Mouse (Mus musculus): Measurements from ENCODE around the gene Cpeb3. TPM values are rescaled to one million over a fixed set of nuclear protein-coding genes. Genes with fewer than 3 reads are reported as not detected.
"Not testable (repeated sequence)": the region's sequence is repeated elsewhere in the genome, so short reads cannot be mapped to it uniquely, and the experiment has no call there.

Gene Cpeb3
- polyA plus RNA-seq, 1 experiment from 2014 or later = 3.3 TPM

DNA sequence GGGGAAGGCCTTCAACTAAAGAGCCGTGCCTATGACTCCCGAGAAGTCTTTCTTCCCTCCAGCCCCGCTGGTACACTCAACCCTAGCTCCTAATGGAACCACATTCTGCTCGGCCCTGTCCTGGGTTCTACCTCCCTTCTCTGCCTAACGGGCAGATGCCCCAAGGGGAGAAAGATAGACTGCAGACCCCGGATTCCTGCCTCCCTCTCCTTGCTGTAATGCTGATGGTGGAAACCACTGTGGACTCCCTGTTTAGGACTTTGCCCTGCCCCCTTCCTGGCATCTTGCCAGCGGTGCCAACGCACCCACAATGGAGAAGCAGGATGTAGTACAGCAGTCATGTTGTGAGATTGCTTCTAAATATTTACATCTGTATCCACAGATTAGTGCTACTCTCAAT is 27.4 kb upstream of the Cpeb3 start:
- Histone ChIP-seq H3K9ac (peak overlapping the region; percentile 48; the same call in 1 of the 2 replicates), H3K27ac (replicated peaks) (peak overlapping the region; percentile 98), H3K4me3 (replicated peaks) (no peak overlapping the region), H3K4me1 (replicated peaks) (peaks cover 88% of the 10 kb centered on the region), H3K36me3 (replicated peaks) (no peaks in the 10 kb centered on the region), H3K9me3 (replicated peaks) (no peaks in the 10 kb centered on the region), H3K27me3 (peaks cover 14% of the 10 kb centered on the region), H3K4me2 (peak overlapping the region; percentile 87)
- no peak for ATAC-seq (ENCODE audit: insufficient read depth)
- 68% methylated on average over 8 of the region's 8 CpGs for WGBS (ENCODE audit: insufficient replicate concordance)

DNA sequence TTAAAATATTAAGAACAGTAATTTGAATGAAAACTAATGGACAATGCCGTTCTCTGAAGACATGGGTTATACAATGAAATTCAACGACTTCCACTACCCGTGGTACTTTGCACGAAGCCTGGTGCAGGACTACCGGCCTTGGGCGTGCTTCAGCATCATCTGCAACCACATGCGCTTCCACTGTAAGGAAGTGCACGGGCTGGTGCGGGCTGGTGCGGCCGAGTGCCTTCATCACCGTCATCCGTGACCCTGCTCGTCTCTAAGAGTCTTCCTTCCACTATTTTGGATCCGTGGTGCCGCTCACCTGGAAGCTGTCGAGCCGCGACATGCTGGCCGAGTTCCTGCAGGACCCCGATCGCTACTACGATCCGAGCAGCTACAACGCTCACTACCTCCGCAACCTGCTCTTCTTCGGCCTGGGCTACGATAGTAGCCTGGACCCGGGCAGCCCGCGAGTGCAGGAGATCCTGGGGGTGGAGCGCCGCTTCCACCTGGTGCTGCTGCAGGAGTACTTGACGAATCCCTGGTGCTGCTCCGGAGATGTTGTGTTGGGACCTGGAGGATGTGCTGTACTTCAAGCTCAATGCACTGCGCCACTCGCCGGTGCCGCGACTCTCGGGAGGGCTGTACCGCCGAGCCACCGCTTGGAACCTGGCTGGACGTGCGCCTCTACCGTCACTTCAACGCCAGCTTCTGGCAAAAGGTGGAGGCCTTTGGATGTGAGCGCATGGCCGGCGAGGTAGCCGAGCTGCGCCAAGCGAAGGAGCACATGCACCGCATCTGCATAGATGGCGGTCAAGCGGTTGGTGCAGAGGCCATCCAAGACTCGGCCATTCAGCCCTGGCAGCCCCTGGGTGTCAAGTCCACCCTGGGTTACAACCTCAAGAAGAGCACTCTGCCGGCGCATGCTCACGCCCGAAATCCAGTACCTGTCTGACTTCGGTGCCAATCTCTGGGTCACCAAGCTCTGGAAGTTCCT is 25.4 kb upstream of the Cpeb3 start:
- H3K4me2 ChIP-seq = peak overlapping the region; percentile 87

DNA sequence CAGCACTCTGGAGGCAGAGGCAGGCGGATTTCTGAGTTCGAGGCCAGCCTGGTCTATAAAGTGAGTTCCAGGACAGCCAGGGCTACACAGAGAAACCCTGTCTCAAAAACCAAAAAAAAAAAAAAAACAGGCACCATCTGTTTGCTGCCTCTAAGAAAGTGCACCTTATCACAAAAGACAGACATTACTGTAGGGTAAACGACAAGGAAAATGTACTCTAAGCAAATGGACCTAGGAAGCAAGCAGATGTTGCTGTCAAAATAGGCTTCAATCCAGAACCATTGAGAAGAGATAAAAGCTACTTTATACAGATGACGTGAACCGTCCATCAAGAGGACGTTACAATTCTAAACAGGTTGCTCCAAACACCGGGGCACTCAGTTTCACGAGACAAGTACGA is 24.2 kb upstream of the Cpeb3 start:
- H3K4me3 ChIP-seq (replicated peaks) = peak overlapping the region; percentile 69
- not testable (repeated sequence) for H3K9me3 ChIP-seq (replicated peaks); H3K36me3 ChIP-seq (replicated peaks)
- H3K4me1 ChIP-seq (replicated peaks) = peaks cover 61% of the 10 kb centered on the region
- peak overlapping the region; percentile 87 for H3K27ac ChIP-seq (replicated peaks)
- 0 out of 2 replicates have a peak overlapping the region, but pooled peaks have one; percentile 22 for H3K9ac ChIP-seq
- H3K27me3 ChIP-seq = peaks cover 14% of the 10 kb centered on the region
- peak overlapping the region; percentile 87 for H3K4me2 ChIP-seq
- peak; percentile 50 for ATAC-seq (ENCODE audit: insufficient read depth)
- WGBS (ENCODE audit: insufficient replicate concordance) = 32% methylated on average over 9 of the region's 9 CpGs

More for the DNA sequence above, 25.4 kb upstream of the Cpeb3 start:
- Histone ChIP-seq H3K9ac (peak overlapping the region; percentile 79), H3K27me3 (peaks cover 14% of the 10 kb centered on the region), H3K9me3 (replicated peaks) (no peaks in the 10 kb centered on the region), H3K4me3 (replicated peaks) (peak overlapping the region; percentile 69), H3K36me3 (replicated peaks) (no peaks in the 10 kb centered on the region), H3K27ac (replicated peaks) (peak overlapping the region; percentile 98), H3K4me1 (replicated peaks) (peaks cover 69% of the 10 kb centered on the region)
- 5% methylated on average over 63 of the region's 63 CpGs for WGBS (ENCODE audit: insufficient replicate concordance)
- no peak for ATAC-seq (ENCODE audit: insufficient read depth)

DNA sequence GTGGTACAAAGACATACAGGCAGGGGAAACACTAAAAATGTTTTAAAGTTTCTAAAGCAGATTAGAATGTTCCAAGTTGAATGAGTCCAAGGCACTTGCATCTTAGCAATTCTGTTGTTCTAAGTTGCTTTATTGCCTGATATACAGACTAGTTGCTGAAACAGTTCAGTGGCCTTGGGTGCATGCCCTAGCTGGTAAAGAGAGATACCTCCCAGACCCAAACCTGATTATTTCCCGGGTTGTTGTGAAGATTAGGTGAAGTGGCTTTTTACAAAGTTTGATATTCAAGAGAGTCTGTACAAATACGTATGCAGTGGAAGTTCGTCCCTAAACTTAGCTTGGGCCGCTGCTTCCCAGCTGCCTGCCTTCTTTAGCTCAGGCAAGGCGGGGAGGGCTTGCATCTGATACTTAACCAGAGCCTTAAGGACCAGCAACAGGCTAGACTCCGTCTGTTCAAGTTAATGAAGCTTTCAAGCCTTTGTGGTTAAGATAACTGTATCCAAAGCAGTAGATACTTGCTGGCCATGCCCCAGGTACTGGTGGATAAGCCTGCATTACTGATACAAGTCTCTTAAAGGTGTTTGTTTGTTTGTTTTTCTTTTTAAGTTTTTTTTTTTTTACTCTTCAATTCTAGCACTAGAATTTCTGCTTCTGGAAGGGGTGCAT is 16.9 kb upstream of the Cpeb3 start:
- Histone ChIP-seq H3K36me3 (replicated peaks) (peaks cover 58% of the 10 kb centered on the region), H3K9ac (no peak overlapping the region), H3K4me1 (replicated peaks) (peaks cover 25% of the 10 kb centered on the region), H3K27ac (replicated peaks) (peak overlapping the region; percentile 62), H3K4me3 (replicated peaks) (no peak overlapping the region), H3K9me3 (replicated peaks) (no peaks in the 10 kb centered on the region), H3K27me3 (no peaks in the 10 kb centered on the region), H3K4me2 (no peak overlapping the region)
- 41% methylated on average over 6 of the region's 6 CpGs for WGBS (ENCODE audit: insufficient replicate concordance)
- ATAC-seq (ENCODE audit: insufficient read depth) = peak; percentile 47; the same call in 1 of the 2 replicates

DNA sequence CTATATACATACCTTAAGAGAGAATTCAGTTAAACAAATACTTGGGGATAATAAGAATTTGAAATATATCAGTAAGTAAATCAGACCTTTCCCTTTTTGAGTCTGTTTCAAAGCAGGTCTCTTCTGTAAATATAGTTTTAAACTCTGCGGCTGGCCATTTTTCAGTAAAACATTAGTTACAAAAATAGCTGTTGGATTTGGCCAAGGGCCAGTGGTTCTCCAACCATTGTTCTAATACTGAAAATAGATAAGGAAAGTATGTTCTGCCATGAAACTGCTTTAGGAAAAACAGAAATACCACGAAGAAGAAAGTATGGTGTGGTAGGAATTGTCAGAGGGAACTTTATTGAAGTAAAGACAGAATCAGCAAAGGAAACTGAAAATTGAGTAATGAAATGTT is 6.3 kb upstream of the Cpeb3 start:
- Histone ChIP-seq H3K4me3 (replicated peaks) (no peak overlapping the region), H3K27ac (replicated peaks) (0 out of 2 replicates have a peak overlapping the region, but pooled peaks have one; percentile 24), H3K36me3 (replicated peaks) (peaks cover 80% of the 10 kb centered on the region), H3K4me2 (no peak overlapping the region), H3K27me3 (no peaks in the 10 kb centered on the region), H3K4me1 (replicated peaks) (peaks cover 44% of the 10 kb centered on the region), H3K9ac (no peak overlapping the region), H3K9me3 (replicated peaks) (no peaks in the 10 kb centered on the region)
- 69% methylated on average over 2 of the region's 2 CpGs for WGBS (ENCODE audit: insufficient replicate concordance)
- no peak for ATAC-seq (ENCODE audit: insufficient read depth)

DNA sequence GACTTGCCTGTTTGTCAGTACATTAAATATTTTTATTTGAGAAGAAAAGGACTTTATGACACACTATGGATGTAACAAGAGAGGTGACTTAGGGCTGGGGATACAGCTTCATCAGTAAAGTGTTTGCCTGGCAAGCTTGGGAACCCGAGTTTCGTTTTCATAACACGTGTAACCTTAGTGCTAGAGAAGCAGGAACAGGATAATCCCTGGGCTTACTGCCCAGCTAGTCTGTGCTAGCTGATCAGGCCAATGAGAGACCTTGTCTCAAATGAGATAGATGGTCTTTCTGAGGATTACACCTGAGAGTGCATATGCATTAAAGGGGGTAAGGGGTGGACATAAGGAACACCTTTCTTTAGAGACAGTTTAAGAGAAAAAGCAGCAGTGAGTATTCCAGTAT is 3.0 kb upstream of the Cpeb3 start:
- no peak for ATAC-seq (ENCODE audit: insufficient read depth)
- Histone ChIP-seq H3K27ac (replicated peaks) (peak overlapping the region; percentile 56), H3K9ac (no peak overlapping the region), H3K27me3 (no peaks in the 10 kb centered on the region), H3K4me1 (replicated peaks) (peaks cover 57% of the 10 kb centered on the region), H3K4me3 (replicated peaks) (no peak overlapping the region), H3K9me3 (replicated peaks) (no peaks in the 10 kb centered on the region), H3K36me3 (replicated peaks) (peaks cover 49% of the 10 kb centered on the region), H3K4me2 (no peak overlapping the region)
- WGBS (ENCODE audit: insufficient replicate concordance) = 82% methylated on average over 3 of the region's 3 CpGs

DNA sequence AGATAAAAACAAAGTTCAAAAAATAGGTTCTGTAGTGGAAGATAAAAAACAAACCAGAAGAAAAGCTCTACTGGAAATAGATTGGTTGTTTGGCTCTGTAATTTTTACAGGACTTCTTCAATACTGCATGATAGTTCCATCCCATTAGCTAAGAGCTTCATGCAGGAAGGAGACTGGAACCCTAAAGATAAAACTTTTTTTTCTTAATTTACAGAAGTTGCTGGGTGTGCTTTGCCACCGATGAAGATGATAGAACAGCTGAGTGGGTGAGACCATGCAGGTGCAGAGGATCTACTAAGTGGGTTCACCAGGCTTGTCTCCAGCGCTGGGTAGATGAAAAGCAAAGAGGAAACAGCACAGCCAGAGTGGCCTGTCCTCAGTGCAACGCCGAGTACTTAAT is 2.1 kb upstream of the Cpeb3 start:
- H3K4me1 ChIP-seq (replicated peaks) = peaks cover 62% of the 10 kb centered on the region
- H3K4me2 ChIP-seq = peak overlapping the region; percentile 85
- peaks cover 41% of the 10 kb centered on the region for H3K36me3 ChIP-seq (replicated peaks)
- H3K4me3 ChIP-seq (replicated peaks) = peak overlapping the region; percentile 99; the same call in 1 of the 2 replicates
- H3K27ac ChIP-seq (replicated peaks) = peak overlapping the region; percentile 56
- 63% methylated on average over 4 of the region's 4 CpGs for WGBS (ENCODE audit: insufficient replicate concordance)
- H3K9ac ChIP-seq = no peak overlapping the region
- H3K9me3 ChIP-seq (replicated peaks) = no peaks in the 10 kb centered on the region
- no peak for ATAC-seq (ENCODE audit: insufficient read depth)
- no peaks in the 10 kb centered on the region for H3K27me3 ChIP-seq

DNA sequence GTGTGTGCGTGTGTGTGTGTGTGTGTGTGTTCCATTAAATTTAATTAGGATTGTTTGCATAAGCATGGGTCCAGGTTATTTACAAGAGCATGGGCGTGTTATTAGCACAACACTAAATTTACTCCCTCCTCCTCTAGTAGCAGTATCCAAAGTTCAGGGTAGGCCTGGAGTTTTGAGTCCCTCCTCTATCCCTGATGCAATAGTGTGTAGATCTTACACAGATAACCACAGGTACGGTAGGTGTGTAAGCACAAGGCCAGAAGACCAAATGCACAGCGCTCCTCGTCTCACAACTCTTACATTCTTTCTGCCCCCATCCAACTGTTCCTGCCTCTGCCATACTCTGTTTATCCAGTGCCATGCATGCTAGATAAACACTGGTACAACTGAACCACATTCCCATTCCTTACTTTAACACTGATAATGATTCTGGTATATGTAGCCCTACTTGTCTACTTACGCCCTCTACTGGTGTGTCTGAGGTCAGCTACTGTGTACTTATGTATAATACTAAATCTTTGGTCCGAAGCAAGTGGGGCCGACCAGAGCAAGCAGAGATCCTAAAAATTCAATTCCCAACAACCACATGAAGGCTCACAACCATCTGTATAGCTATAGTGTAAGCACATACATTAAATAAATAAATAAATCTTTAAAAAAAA is 1.2 kb upstream of the Cpeb3 start:
- peak overlapping the region; percentile 85 for H3K4me2 ChIP-seq
- 66% methylated on average over 8 of the region's 8 CpGs for WGBS (ENCODE audit: insufficient replicate concordance)
- H3K4me1 ChIP-seq (replicated peaks) = peaks cover 64% of the 10 kb centered on the region
- H3K4me3 ChIP-seq (replicated peaks) = peak overlapping the region; percentile 99
- H3K9me3 ChIP-seq (replicated peaks) = no peaks in the 10 kb centered on the region
- no peaks in the 10 kb centered on the region for H3K27me3 ChIP-seq
- H3K9ac ChIP-seq = peak overlapping the region; percentile 100
- peak overlapping the region; percentile 98 for H3K27ac ChIP-seq (replicated peaks)
- no peak for ATAC-seq (ENCODE audit: insufficient read depth)
- peaks cover 35% of the 10 kb centered on the region for H3K36me3 ChIP-seq (replicated peaks)

DNA sequence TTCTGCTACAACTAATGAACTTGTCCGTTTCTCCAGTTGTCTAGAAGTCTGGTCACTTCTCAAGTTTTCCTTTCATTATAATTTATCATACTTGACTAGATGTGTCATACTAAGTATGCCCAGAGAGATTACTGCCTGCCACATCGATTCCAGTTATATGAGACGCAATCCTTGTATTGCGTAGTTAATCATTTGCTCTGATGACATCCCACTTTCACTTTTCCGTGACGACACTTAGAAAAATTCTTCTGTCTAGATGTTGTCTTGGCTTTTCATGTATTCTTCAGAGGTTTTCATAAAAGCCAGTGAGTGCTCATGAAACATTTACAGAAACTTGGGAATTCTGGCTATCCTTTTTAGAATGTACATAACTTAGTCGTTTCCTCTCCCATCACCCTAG is 585 bp upstream of the Cpeb3 start:
- WGBS (ENCODE audit: insufficient replicate concordance) = 51% methylated on average over 7 of the region's 7 CpGs
- Histone ChIP-seq H3K9ac (peak overlapping the region; percentile 100), H3K9me3 (replicated peaks) (no peaks in the 10 kb centered on the region), H3K36me3 (replicated peaks) (peaks cover 35% of the 10 kb centered on the region), H3K27ac (replicated peaks) (peak overlapping the region; percentile 98), H3K4me2 (peak overlapping the region; percentile 85), H3K4me1 (replicated peaks) (peaks cover 70% of the 10 kb centered on the region), H3K4me3 (replicated peaks) (peak overlapping the region; percentile 99), H3K27me3 (no peaks in the 10 kb centered on the region)
- no peak for ATAC-seq (ENCODE audit: insufficient read depth)

DNA sequence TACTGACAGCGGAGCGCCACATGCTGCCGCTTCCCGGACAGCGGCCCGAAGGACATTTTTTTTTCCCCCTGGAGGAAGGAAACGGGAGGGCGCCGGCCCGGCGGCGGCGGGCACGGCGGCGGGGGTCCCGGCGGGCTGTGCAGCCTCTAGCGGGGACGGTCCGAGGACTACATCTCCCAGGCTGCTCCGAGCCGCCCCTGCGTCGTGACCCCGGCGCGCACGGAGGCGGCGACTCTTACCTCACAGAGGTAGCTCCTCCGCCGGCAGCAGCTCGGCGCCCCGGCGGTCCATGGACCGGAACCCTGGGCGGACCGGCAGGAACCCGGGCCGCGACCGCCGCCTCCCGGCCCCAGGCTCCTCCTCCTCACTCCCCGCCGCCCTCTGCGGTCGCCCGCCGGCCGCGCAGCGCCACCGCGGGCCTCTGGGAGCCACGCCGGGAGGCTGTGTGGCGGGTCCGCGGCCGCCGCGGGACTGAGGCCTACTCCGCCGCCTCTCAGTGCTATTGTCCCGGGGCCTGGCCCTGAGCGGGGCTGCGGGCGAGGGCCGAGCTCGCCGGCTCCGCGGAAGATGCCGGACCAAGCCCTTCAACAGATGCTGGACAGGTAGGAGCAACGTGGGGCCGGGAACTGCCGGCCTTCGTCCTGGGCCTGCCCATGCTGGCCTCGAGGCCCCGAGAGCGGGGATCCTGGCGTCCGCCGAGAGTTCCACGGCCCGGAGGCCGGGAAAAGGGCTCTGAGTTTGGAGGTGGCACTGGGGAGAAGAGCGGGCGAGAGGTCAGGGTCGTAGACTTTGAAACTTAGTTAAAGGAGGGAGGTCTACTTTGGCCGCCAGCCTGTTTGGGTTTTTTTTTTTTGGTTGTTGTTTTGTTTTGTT is 862 bp downstream of the Cpeb3 start, which contains the start of gene March5:
March5 (plus strand) TSS at position 241 of the 873 bp plus-strand sequence.
- under 1% methylated on average over 80 of the region's 94 CpGs for WGBS (ENCODE audit: insufficient replicate concordance)
- peak within 1 kb of the TSS; percentile 98 for H3K27ac ChIP-seq (replicated peaks)
- no peaks in the 10 kb centered on the region for H3K27me3 ChIP-seq
- H3K4me3 ChIP-seq (replicated peaks) = peak within 1 kb of the TSS; percentile 99
- peak within 1 kb of the TSS; percentile 100 for H3K9ac ChIP-seq
- peak within 1 kb of the TSS; percentile 85 for H3K4me2 ChIP-seq
- H3K4me1 ChIP-seq (replicated peaks) = peaks cover 71% of the 10 kb centered on the region
- peaks cover 22% of the 10 kb centered on the region for H3K36me3 ChIP-seq (replicated peaks)
- no peaks in the 10 kb centered on the region for H3K9me3 ChIP-seq (replicated peaks)
- peak; percentile 90 for ATAC-seq (ENCODE audit: insufficient read depth)

Data from liver, embryonic 15.5 days (tissue).